Mouse (Mus musculus): Measurements from ENCODE around the gene Cemip. TPM values are rescaled to one million over a fixed set of nuclear protein-coding genes. Genes with fewer than 3 reads are reported as not detected.

The Cemip gene
- polyA plus RNA-seq, 1 experiment from 2014 or later, result 1.1 TPM

GRCm38 (mm10) chr7:84111716-84112350 lies 25.5 kb upstream of the Cemip start:
- Histone ChIP-seq H3K9me3 (ENCODE audit: control insufficient read depth, low read length) (no peaks in the 10 kb centered on the region), H3K4me3 (ENCODE audit: low read depth, low read length) (no peak overlapping the region), H3K4me1 (ENCODE audit: control insufficient read depth, insufficient read depth, low read length) (peaks cover 10% of the 10 kb centered on the region; the same call in 1 of the 2 replicates), H3K27ac (replicated peaks; ENCODE audit: low read depth, low read length) (no peak overlapping the region), H3K4me2 (ENCODE audit: low read depth, low read length) (no peak overlapping the region), H3K9ac (ENCODE audit: low read depth, low read length) (no peak overlapping the region), H3K27me3 (replicated peaks; ENCODE audit: control insufficient read depth, insufficient read depth, low read length) (no peaks in the 10 kb centered on the region), H3K36me3 (ENCODE audit: control insufficient read depth, insufficient read depth, low read length) (peaks cover 17% of the 10 kb centered on the region; the same call in 1 of the 2 replicates)
- DNase-seq (ENCODE audit: low spot score) (no peak), ATAC-seq (ENCODE audit: low read depth) (no peak)
- 80% methylated on average over 10 of the region's 10 CpGs for WGBS

- peaks cover 17% of the 10 kb centered on the region; the same call in 1 of the 2 replicates for H3K36me3 ChIP-seq (ENCODE audit: control insufficient read depth, insufficient read depth, low read length)
- 93% methylated on average over 1 of the region's 1 CpGs for WGBS
- ATAC-seq (ENCODE audit: low read depth), result no peak
These were observed 20.6 kb upstream of the Cemip start for GRCm38 (mm10) chr7:84106942-84107341.

GRCm38 (mm10) chr7:84102589-84102988 lies 16.3 kb upstream of the Cemip start:
- Histone ChIP-seq H3K4me1 (ENCODE audit: control insufficient read depth, insufficient read depth, low read length) (no peaks in the 10 kb centered on the region), H3K4me2 (ENCODE audit: low read depth, low read length) (no peak overlapping the region), H3K27ac (replicated peaks; ENCODE audit: low read depth, low read length) (no peak overlapping the region), H3K36me3 (ENCODE audit: control insufficient read depth, insufficient read depth, low read length) (no peaks in the 10 kb centered on the region), H3K9me3 (ENCODE audit: control insufficient read depth, low read length) (no peaks in the 10 kb centered on the region), H3K4me3 (ENCODE audit: low read depth, low read length) (no peak overlapping the region), H3K27me3 (replicated peaks; ENCODE audit: control insufficient read depth, insufficient read depth, low read length) (no peaks in the 10 kb centered on the region), H3K9ac (ENCODE audit: low read depth, low read length) (no peak overlapping the region)
- ATAC-seq (ENCODE audit: low read depth) (no peak), DNase-seq (ENCODE audit: low spot score) (no peak)
- WGBS, result 96% methylated on average over 1 of the region's 1 CpGs

More at GRCm38 (mm10) chr7:84106942-84107341, 20.6 kb upstream of the Cemip start:
- H3K9ac ChIP-seq (ENCODE audit: low read depth, low read length), result no peak overlapping the region
- no peak overlapping the region for H3K27ac ChIP-seq (replicated peaks; ENCODE audit: low read depth, low read length)
- H3K4me3 ChIP-seq (ENCODE audit: low read depth, low read length), result no peak overlapping the region
- H3K4me2 ChIP-seq (ENCODE audit: low read depth, low read length), result no peak overlapping the region
- no peaks in the 10 kb centered on the region for H3K27me3 ChIP-seq (replicated peaks; ENCODE audit: control insufficient read depth, insufficient read depth, low read length)
- no peaks in the 10 kb centered on the region for H3K9me3 ChIP-seq (ENCODE audit: control insufficient read depth, low read length)
- no peaks in the 10 kb centered on the region for H3K4me1 ChIP-seq (ENCODE audit: control insufficient read depth, insufficient read depth, low read length)
- no peak for DNase-seq (ENCODE audit: low spot score)

- Histone ChIP-seq H3K27me3 (replicated peaks; ENCODE audit: control insufficient read depth, insufficient read depth, low read length) (no peaks in the 10 kb centered on the region), H3K36me3 (ENCODE audit: control insufficient read depth, insufficient read depth, low read length) (no peaks in the 10 kb centered on the region), H3K4me1 (ENCODE audit: control insufficient read depth, insufficient read depth, low read length) (no peaks in the 10 kb centered on the region), H3K4me3 (ENCODE audit: low read depth, low read length) (no peak overlapping the region), H3K9me3 (ENCODE audit: control insufficient read depth, low read length) (no peaks in the 10 kb centered on the region), H3K27ac (replicated peaks; ENCODE audit: low read depth, low read length) (no peak overlapping the region), H3K9ac (ENCODE audit: low read depth, low read length) (no peak overlapping the region), H3K4me2 (ENCODE audit: low read depth, low read length) (no peak overlapping the region)
- no peak for ATAC-seq (ENCODE audit: low read depth)
- WGBS, result 87% methylated on average over 3 of the region's 3 CpGs
- DNase-seq (ENCODE audit: low spot score), result no peak
These were observed 14.4 kb upstream of the Cemip start for GRCm38 (mm10) chr7:84100672-84101071.

GRCm38 (mm10) chr7:84098098-84098497 lies 11.8 kb upstream of the Cemip start:
- H3K27me3 ChIP-seq (replicated peaks; ENCODE audit: control insufficient read depth, insufficient read depth, low read length), result no peaks in the 10 kb centered on the region
- ATAC-seq (ENCODE audit: low read depth) (no peak), DNase-seq (ENCODE audit: low spot score) (no peak)
- no peaks in the 10 kb centered on the region for H3K9me3 ChIP-seq (ENCODE audit: control insufficient read depth, low read length)
- 95% methylated on average over 1 of the region's 1 CpGs for WGBS
- H3K4me2 ChIP-seq (ENCODE audit: low read depth, low read length), result no peak overlapping the region
- H3K36me3 ChIP-seq (ENCODE audit: control insufficient read depth, insufficient read depth, low read length), result no peaks in the 10 kb centered on the region
- no peaks in the 10 kb centered on the region for H3K4me1 ChIP-seq (ENCODE audit: control insufficient read depth, insufficient read depth, low read length)
- no peak overlapping the region for H3K4me3 ChIP-seq (ENCODE audit: low read depth, low read length)
- H3K27ac ChIP-seq (replicated peaks; ENCODE audit: low read depth, low read length), result no peak overlapping the region
- no peak overlapping the region for H3K9ac ChIP-seq (ENCODE audit: low read depth, low read length)

GRCm38 (mm10) chr7:84096501-84096900 lies 10.2 kb upstream of the Cemip start:
- no peaks in the 10 kb centered on the region for H3K27me3 ChIP-seq (replicated peaks; ENCODE audit: control insufficient read depth, insufficient read depth, low read length)
- no peaks in the 10 kb centered on the region for H3K36me3 ChIP-seq (ENCODE audit: control insufficient read depth, insufficient read depth, low read length)
- H3K4me3 ChIP-seq (ENCODE audit: low read depth, low read length), result no peak overlapping the region
- ATAC-seq (ENCODE audit: low read depth) (no peak), DNase-seq (ENCODE audit: low spot score) (no peak)
- H3K4me2 ChIP-seq (ENCODE audit: low read depth, low read length), result no peak overlapping the region
- WGBS, result 61% methylated on average over 6 of the region's 6 CpGs
- no peaks in the 10 kb centered on the region for H3K4me1 ChIP-seq (ENCODE audit: control insufficient read depth, insufficient read depth, low read length)
- no peak overlapping the region for H3K27ac ChIP-seq (replicated peaks; ENCODE audit: low read depth, low read length)
- H3K9me3 ChIP-seq (ENCODE audit: control insufficient read depth, low read length), result no peaks in the 10 kb centered on the region
- no peak overlapping the region for H3K9ac ChIP-seq (ENCODE audit: low read depth, low read length)

- no peaks in the 10 kb centered on the region for H3K36me3 ChIP-seq (ENCODE audit: control insufficient read depth, insufficient read depth, low read length)
- no peak overlapping the region for H3K4me3 ChIP-seq (ENCODE audit: low read depth, low read length)
- no peaks in the 10 kb centered on the region for H3K9me3 ChIP-seq (ENCODE audit: control insufficient read depth, low read length)
- no peak for ATAC-seq (ENCODE audit: low read depth)
- H3K4me1 ChIP-seq (ENCODE audit: control insufficient read depth, insufficient read depth, low read length), result no peaks in the 10 kb centered on the region
- no peak overlapping the region for H3K9ac ChIP-seq (ENCODE audit: low read depth, low read length)
- 51% methylated on average over 4 of the region's 4 CpGs for WGBS
- H3K27me3 ChIP-seq (replicated peaks; ENCODE audit: control insufficient read depth, insufficient read depth, low read length), result peaks cover 11% of the 10 kb centered on the region
- no peak overlapping the region for H3K27ac ChIP-seq (replicated peaks; ENCODE audit: low read depth, low read length)
- no peak overlapping the region for H3K4me2 ChIP-seq (ENCODE audit: low read depth, low read length)
- no peak for DNase-seq (ENCODE audit: low spot score)
These were observed 4.5 kb upstream of the Cemip start for GRCm38 (mm10) chr7:84090793-84091192.

GRCm38 (mm10) chr7:84089777-84090176 lies 3.5 kb upstream of the Cemip start:
- H3K4me2 ChIP-seq (ENCODE audit: low read depth, low read length), result no peak overlapping the region
- no peaks in the 10 kb centered on the region for H3K36me3 ChIP-seq (ENCODE audit: control insufficient read depth, insufficient read depth, low read length)
- no peaks in the 10 kb centered on the region for H3K9me3 ChIP-seq (ENCODE audit: control insufficient read depth, low read length)
- WGBS, result 24% methylated on average over 1 of the region's 1 CpGs
- ATAC-seq (ENCODE audit: low read depth), result no peak
- H3K4me1 ChIP-seq (ENCODE audit: control insufficient read depth, insufficient read depth, low read length), result peaks cover 4% of the 10 kb centered on the region; the same call in 1 of the 2 replicates
- no peak overlapping the region for H3K9ac ChIP-seq (ENCODE audit: low read depth, low read length)
- H3K27me3 ChIP-seq (replicated peaks; ENCODE audit: control insufficient read depth, insufficient read depth, low read length), result peaks cover 21% of the 10 kb centered on the region
- H3K27ac ChIP-seq (replicated peaks; ENCODE audit: low read depth, low read length), result no peak overlapping the region
- no peak for DNase-seq (ENCODE audit: low spot score)
- H3K4me3 ChIP-seq (ENCODE audit: low read depth, low read length), result no peak overlapping the region

GRCm38 (mm10) chr7:84088971-84089370 lies 2.7 kb upstream of the Cemip start:
- DNase-seq (ENCODE audit: low spot score) (peak; percentile 70), ATAC-seq (ENCODE audit: low read depth) (no peak)
- WGBS, result 5% methylated on average over 4 of the region's 4 CpGs
- Histone ChIP-seq H3K27ac (replicated peaks; ENCODE audit: low read depth, low read length) (no peak overlapping the region), H3K4me1 (ENCODE audit: control insufficient read depth, insufficient read depth, low read length) (peaks cover 4% of the 10 kb centered on the region; the same call in 1 of the 2 replicates), H3K9ac (ENCODE audit: low read depth, low read length) (no peak overlapping the region), H3K4me3 (ENCODE audit: low read depth, low read length) (no peak overlapping the region), H3K4me2 (ENCODE audit: low read depth, low read length) (no peak overlapping the region), H3K36me3 (ENCODE audit: control insufficient read depth, insufficient read depth, low read length) (no peaks in the 10 kb centered on the region), H3K27me3 (replicated peaks; ENCODE audit: control insufficient read depth, insufficient read depth, low read length) (peaks cover 23% of the 10 kb centered on the region), H3K9me3 (ENCODE audit: control insufficient read depth, low read length) (no peaks in the 10 kb centered on the region)
